In genomic region chr7:48750164-48750809, GRCm38 (mm10) we compare ENCODE assay signal across 8 mouse cellular contexts. TPM values are rescaled to one million over a fixed set of nuclear protein-coding genes. Genes with fewer than 3 reads are reported as not detected.
DNase-seq lines count a peak whose midpoint lies in the region; ATAC-seq and TF ChIP-seq lines count a peak whose summit lies in the region.

No protein-coding gene starts in this region.

- H3K79me2 ChIP-seq in macrophage (ENCODE audit: inconsistent target): no peaks in the 10 kb centered on the region

- H3K9ac ChIP-seq in forebrain, embryonic 13.5 days: no peak overlapping the region; the same call in 1 of the 2 replicates

- no peaks in the 10 kb centered on the region for H3K4me1 ChIP-seq in cerebellum, adult 2 months (ENCODE audit: control insufficient read depth, insufficient read depth, low read length)
- H3K4me1 ChIP-seq in forebrain, embryonic 13.5 days: peaks cover 6% of the 10 kb centered on the region; the same call in 1 of the 2 replicates

- no peaks in the 10 kb centered on the region for H3K9me3 ChIP-seq in forebrain, embryonic 13.5 days (replicated peaks)

- 62% methylated on average over 8 of the region's 8 CpGs for WGBS in cerebellum, adult 2 months
- WGBS in forebrain, embryonic 13.5 days: 55% methylated on average over 8 of the region's 8 CpGs
- WGBS in macrophage (ENCODE audit: missing documents): 15% methylated on average over 8 of the region's 8 CpGs

- H3K27ac ChIP-seq in cerebellum, adult 2 months (ENCODE audit: insufficient read depth, low read length): no peak overlapping the region
- no peak overlapping the region for H3K27ac ChIP-seq in forebrain, embryonic 13.5 days
- H3K27ac ChIP-seq in macrophage: no peak overlapping the region

- no peaks in the 10 kb centered on the region for H3K27me3 ChIP-seq in cerebellum, adult 2 months (ENCODE audit: control insufficient read depth, insufficient read depth, low read length)
- H3K27me3 ChIP-seq in forebrain, embryonic 13.5 days: no peaks in the 10 kb centered on the region

- no peaks in the 10 kb centered on the region for H3K36me3 ChIP-seq in forebrain, embryonic 13.5 days (ENCODE audit: poor library complexity, severe bottlenecking)
- H3K36me3 ChIP-seq in macrophage (ENCODE audit: inconsistent target): no peaks in the 10 kb centered on the region

- DNase-seq in cerebellum, adult 2 months: peak; percentile 9 to 15
- DNase-seq in cerebellum, adult 11 months: no peak
- DNase-seq in A20 (ENCODE audit: low read depth, low spot score): peak; percentile 70
- DNase-seq in kidney, postnatal 10 days: peak; percentile 23
- peak; percentile 17 for DNase-seq in thymus, postnatal 4 days
- no peak for DNase-seq in right cerebral cortex, adult 2 months (ENCODE audit: low spot score in 2 of 2)

- peak; percentile 14 for ATAC-seq in forebrain, embryonic 13.5 days

- peak overlapping the region; percentile 69 for H3K4me2 ChIP-seq in forebrain, embryonic 13.5 days

- TF ChIP-seq POLR2A in cerebellum, adult 2 months (IDR thresholded peaks at IDR 0.05; ENCODE audit: borderline replicate concordance, insufficient read depth, low read length): no peak

- no peak for TF ChIP-seq CTCF in cerebellum, adult 2 months (IDR thresholded peaks at IDR 0.05; ENCODE audit: borderline replicate concordance, insufficient read depth, low read depth, low read length)

- no peak overlapping the region for H3K4me3 ChIP-seq in cerebellum, adult 2 months (replicated peaks; ENCODE audit: insufficient read depth, low read depth, low read length)
- no peak overlapping the region for H3K4me3 ChIP-seq in forebrain, embryonic 13.5 days
- peak overlapping the region; percentile 32; the same call in 1 of the 2 replicates for H3K4me3 ChIP-seq in macrophage (ENCODE audit: inconsistent target)

RNA-seq across cellular contexts. Expression of gene Zdhhc13, which starts 38.5 kb away (rescaled TPM):
- 23.0 and 23.6 TPM in 2 replicates for polyA plus RNA-seq in cerebellum, adult 2 months (2012; rRNA removed)
- 38.5 and 42.3 TPM in 2 replicates for polyA plus RNA-seq in forebrain, embryonic 13.5 days (2015; fragmentation: Nextera tagmentation; extraction: Ambion mirVana)
- 10 to 100 TPM; 15.7 to 40.8 (median 29.9) TPM for total RNA-seq in macrophage (2018; cell fraction: chromatin; rRNA removed)
- 10 to 100 TPM in 25 of 26 experiments, 1 to 10 TPM in 1; 9.6 to 20.9 (median 15.5) TPM for total RNA-seq in macrophage (2018; cell fraction: cytosol; rRNA removed)
- total RNA-seq in macrophage (2018; cell fraction: nucleus; rRNA removed): 10 to 100 TPM; 13.5 to 31.8 (median 20.9) TPM
- polyA plus RNA-seq in macrophage (2018): 14.7 to 19.5 TPM (median 14.9 TPM) in 3 replicates

Comparison
In these comparisons a context has a peak if more than half of its experiments do, and no peak if none do; other contexts are left out.
1. DNase-seq: peak in cerebellum, adult 2 months (2 of 2), A20 (single experiment), kidney, postnatal 10 days (single experiment) and thymus, postnatal 4 days (single experiment); none in cerebellum, adult 11 months (single experiment) and right cerebral cortex, adult 2 months (0 of 2).